11 mouse cellular contexts compared by ENCODE assay signal in the genomic region with DNA sequence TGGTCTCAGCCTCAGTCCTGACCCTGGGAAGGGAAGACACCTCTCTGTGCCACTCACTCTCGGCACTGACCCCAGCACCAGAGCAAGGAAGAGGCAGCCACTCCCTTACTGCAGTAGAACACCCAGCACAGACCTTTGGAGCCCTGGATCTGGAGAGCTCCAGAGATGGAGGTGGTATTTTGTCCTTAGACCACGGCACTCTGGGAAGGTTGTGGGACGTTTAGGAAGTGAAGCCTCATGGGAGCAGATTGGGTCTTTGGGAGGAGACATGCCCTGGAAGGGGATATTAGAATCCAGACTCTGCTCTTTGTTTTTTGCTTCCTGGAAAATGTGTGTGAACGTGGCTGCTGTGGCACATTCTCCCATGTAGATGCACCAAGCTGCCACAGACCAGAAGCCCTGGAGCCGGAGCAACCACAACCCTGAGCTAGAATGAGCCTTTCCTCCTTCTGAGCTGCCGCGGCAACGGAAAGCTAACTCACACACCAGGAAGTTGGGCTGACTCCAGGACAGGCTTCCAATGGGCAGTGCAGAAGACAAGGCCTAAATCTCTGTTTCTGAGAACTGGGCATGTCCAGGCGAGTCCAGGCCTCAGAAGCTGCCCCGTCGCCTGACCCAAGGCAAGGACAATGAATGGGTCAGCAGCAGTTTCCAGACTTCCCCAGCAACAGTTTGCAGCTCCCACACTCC.
A peak's percentile ranks its signal among the peaks of the same experiment; 100 is the strongest.
DNase-seq lines count a peak whose midpoint lies in the region; ATAC-seq and TF ChIP-seq lines count a peak whose summit lies in the region.
"Had no signal": no experiment of that assay in that cellular context is flagged by ENCODE, and none has a peak within 500 bp of the region (broad histone marks: within the 10 kb centered on the region; RNA-seq: fewer than 3 reads in every experiment).

No protein-coding gene starts in this region.

- no peak overlapping the region for H3K4me2 ChIP-seq in midbrain, embryonic 15.5 days
- H3K4me2 ChIP-seq: liver, embryonic 11.5 days had no signal

- no peak overlapping the region for H3K9ac ChIP-seq in midbrain, embryonic 15.5 days

- DNase-seq in cerebellum, postnatal 36 days: peak; percentile 22 to 24
- no peak for DNase-seq in cerebellum, adult 9-10 months
- no peak for DNase-seq in hindbrain, embryonic 10.5 days (ENCODE audit: low spot score)
- no peak for DNase-seq in heart, adult 18-20 months
- no peak for DNase-seq in c-Kit-positive CD71-positive TER-119-positive erythroid progenitor cells, embryonic 14.5 days (ENCODE audit: low spot score)
- no peak for DNase-seq in gastrocnemius, postnatal 36 days
- DNase-seq: adrenal gland, adult 8-10 months; thymus, adult 18-20 months had no signal

- intact Hi-C loops in gastrocnemius, postnatal 36 days (cut with DNase I): no loop called here

- peaks cover 25% of the 10 kb centered on the region for H3K27me3 ChIP-seq in hindbrain, embryonic 10.5 days (ENCODE audit: insufficient read depth, poor library complexity, severe bottlenecking)
- no peaks in the 10 kb centered on the region for H3K27me3 ChIP-seq in midbrain, embryonic 15.5 days (replicated peaks)

- no peak for TF ChIP-seq POLR2A in bone marrow macrophage, adult 2 months (IDR thresholded peaks at IDR 0.05; ENCODE audit: borderline replicate concordance, low read depth, low read length)

- H3K4me1 ChIP-seq in bone marrow macrophage, adult 2 months (ENCODE audit: control insufficient read depth, insufficient read depth, low read length): no peaks in the 10 kb centered on the region
- H3K4me1 ChIP-seq in hindbrain, embryonic 10.5 days (replicated peaks): peaks cover 45% of the 10 kb centered on the region
- peaks cover 35% of the 10 kb centered on the region for H3K4me1 ChIP-seq in midbrain, embryonic 15.5 days

- no peak overlapping the region for H3K4me3 ChIP-seq in bone marrow macrophage, adult 2 months (ENCODE audit: insufficient read depth, low read length)
- H3K4me3 ChIP-seq in hindbrain, embryonic 10.5 days: no peak overlapping the region
- no peak overlapping the region for H3K4me3 ChIP-seq in midbrain, embryonic 15.5 days

- ATAC-seq in midbrain, embryonic 15.5 days (replicated peaks): 0 out of 2 replicates have a peak, but pooled peaks have one; percentile 37

- H3K27ac ChIP-seq in bone marrow macrophage, adult 2 months (ENCODE audit: insufficient read depth, low read depth, low read length): peak overlapping the region; percentile 72
- H3K27ac ChIP-seq in hindbrain, embryonic 10.5 days: peak overlapping the region; percentile 74
- H3K27ac ChIP-seq in midbrain, embryonic 15.5 days: peak overlapping the region; percentile 71

- H3K9me3 ChIP-seq in hindbrain, embryonic 10.5 days: peaks cover 11% of the 10 kb centered on the region; the same call in 1 of the 2 replicates
- no peaks in the 10 kb centered on the region for H3K9me3 ChIP-seq in midbrain, embryonic 15.5 days

- WGBS in hindbrain, embryonic 10.5 days: 59% methylated on average over 11 of the region's 11 CpGs
- WGBS in midbrain, embryonic 15.5 days: 47% methylated on average over 11 of the region's 11 CpGs

- H3K36me3 ChIP-seq in hindbrain, embryonic 10.5 days: no peaks in the 10 kb centered on the region
- no peaks in the 10 kb centered on the region for H3K36me3 ChIP-seq in midbrain, embryonic 15.5 days (replicated peaks)

- TF ChIP-seq CTCF in bone marrow macrophage, adult 2 months (IDR thresholded peaks at IDR 0.05; ENCODE audit: low read depth, low read length): no peak

Comparison
In these comparisons a context has a peak if more than half of its experiments do, and no peak if none do; other contexts are left out.
1. DNase-seq: peak in cerebellum, postnatal 36 days (2 of 2); none in cerebellum, adult 9-10 months (single experiment), hindbrain, embryonic 10.5 days (single experiment), heart, adult 18-20 months (0 of 2), c-Kit-positive CD71-positive TER-119-positive erythroid progenitor cells, embryonic 14.5 days (single experiment) and gastrocnemius, postnatal 36 days (0 of 2).
2. Peak in every context shown above with its lines, with median percentiles within 50 percentile points of each other: H3K27ac ChIP-seq.